Mouse (Mus musculus) adrenal gland (tissue): ENCODE results near the gene Rabl2.

ENCODE experiments used
- intact Hi-C: fragments of 180-260 bp; cut with DNase I; formaldehyde crosslinking; loops from one replicate; pipeline ENCODE4 v1.15.1; 2025
- long read RNA-seq, 2 experiments: library from polyadenylated mRNA; unstranded; transcript quantifications; one replicate each; pipeline ENCODE4 v2.0.0; 2020; ENCODE audit warnings: borderline replicate concordance in 1 of 2; ENCODE audit not compliant: insufficient replicate concordance in 1 of 2

Gene Rabl2
- long read RNA-seq, experiment 1, partial matches to known transcripts: 0 of 5 reads
- long read RNA-seq, experiment 1, other reads (novel, unspliced or antisense): 3 of 5 reads
- long read RNA-seq, experiment 2, transcript Rabl2-201 (9 exons, 1,640 nt): major isoform, 9 of 14 reads
- long read RNA-seq, experiment 2, partial matches to known transcripts: 1 of 14 reads
- long read RNA-seq, experiment 2, other reads (novel, unspliced or antisense): 3 of 14 reads

DNA sequence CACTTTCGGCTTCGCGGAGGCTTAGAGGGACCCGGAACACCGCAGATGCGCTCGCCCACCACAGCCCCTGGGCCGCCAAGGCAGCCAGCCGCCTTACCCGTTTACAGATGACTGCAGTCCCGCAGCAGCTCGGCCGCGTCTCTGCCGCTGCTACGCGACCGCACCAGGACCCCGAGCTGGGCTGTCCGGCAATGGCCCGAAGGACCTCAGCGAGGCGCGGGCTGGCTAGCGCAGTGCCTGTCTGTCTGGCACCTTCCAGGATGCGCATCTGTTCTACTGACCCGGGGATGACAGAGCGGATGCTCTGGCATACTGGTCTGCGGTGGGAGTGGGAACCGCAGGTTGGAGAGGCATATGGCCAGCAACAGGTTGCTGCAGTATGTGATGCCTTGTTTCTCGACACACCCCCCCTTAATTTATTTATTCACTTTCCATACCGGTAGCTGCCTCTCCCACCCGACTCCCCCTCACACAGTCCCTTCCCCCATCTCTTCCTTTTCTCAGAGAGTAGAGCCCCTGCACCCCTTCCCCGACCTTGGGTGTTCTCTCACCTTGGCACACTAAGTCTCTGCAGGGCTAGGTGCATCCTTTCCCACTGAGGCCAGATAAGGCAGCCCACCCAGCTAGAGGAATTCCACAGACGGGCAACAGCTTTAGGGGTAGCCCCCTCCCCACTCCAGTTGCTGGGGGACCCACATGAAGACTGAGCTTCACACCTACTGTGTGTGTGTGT is at the start of gene Rabl2:
Rabl2 (minus strand) TSS at position 201 of the 733 bp plus-strand sequence.
- intact Hi-C loops: no loop called here

DNA sequence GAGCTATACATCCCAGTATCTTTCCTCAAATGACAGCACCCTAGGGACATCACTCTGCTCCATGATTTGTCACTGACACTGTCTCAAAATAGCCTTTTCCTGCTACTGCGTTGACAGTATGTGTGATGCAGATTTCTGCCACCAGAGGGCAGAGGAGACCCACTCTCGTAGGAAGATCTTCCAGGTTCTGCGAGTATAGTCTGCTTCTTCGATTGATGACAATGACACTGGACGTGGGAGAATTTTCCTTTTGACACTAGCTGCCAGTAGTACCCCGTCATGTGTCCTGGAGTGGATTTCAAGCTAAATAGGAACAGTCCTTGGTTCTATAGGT is 31.9 kb upstream of the Rabl2 start:
- intact Hi-C loops: loop anchor here (5.0 kb wide), 1 partner anchor 589 kb away; no protein-coding TSS in a partner anchor

DNA sequence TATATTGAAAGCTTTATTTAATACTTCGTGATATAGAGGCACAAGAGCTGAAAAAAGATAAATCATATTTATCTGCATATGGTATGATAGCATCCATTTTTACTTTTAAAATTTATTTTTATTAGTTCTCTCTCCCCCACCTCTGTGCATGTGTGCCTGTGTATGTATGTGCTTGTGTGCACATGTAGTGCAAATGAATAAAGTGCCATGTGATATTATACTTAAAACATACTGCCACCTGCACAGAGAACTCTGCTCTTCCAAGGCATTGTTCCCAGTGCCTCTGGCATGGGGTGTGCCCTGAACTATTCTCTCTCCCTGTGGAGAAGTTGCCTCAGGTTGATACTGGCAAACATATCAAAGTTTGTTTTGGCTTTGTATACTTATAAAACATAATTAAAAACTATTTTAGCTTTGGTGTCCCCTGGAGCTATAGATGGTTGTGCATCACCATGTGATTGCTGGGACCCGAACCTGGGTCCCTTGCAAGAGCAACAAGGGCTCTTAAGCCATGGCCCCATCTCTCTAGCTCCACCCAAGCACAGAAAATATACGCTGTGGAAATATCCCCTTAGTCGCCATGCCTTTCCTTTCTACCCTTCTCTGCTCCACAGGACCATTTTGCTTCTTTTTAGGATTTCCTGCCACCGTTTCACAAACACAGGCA is 31.4 kb upstream of the Rabl2 start:
- intact Hi-C loops: loop anchor here (5.0 kb wide), 1 partner anchor 589 kb away; no protein-coding TSS in a partner anchor

DNA sequence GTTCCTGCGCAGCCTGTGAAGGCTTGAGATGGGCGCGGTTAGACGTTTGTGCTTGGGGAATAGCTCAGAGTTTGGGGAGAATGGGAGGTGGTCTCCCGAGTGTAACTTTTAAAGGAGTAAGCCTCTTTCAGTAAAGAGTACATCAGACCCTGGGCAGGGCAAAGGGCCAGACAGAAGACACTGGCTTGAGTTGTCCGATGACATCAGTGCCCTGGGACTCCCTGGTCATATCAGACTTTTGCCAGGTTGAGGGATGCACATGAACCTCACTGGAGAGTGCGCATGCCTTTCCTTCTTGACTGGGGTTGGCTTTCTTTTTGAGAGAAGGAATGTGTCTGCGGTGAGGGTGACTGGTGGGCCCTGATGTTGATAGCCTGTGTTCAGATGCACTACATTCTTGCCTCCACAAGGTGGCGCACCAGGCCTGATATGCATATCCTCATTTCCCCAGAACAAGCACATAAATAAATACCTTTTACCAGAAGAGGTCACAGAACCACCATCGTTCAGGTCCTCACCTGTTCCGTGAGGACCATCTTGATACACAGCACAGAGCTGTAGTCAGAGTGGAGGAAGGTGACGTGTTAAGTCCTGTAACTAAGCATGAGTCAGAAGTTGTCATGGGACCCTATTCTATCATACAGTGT is 30.7 kb upstream of the Rabl2 start:
- intact Hi-C loops: loop anchor here (5.0 kb wide), 1 partner anchor 590 kb away; no protein-coding TSS in a partner anchor

DNA sequence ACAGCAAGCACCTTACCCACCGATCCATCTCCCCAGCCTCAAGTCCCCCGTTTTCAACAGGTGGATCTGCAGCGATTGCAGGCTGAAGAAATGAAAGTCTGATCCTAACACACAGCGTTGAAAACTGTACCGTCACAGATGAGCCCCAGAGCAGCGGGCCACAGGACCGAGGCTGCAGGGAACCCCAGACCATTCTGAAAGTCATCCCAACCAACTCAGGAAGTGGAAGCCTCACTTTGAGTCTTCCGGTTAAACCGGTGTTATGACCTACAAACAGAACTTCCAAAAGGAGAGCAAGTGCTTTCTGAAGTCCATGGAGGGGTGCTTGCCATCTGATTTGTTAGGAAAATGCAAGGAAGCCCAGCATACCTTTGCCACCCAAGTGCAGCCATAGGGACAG is 16.2 kb upstream of the Rabl2 start:
- intact Hi-C loops: no loop called here

DNA sequence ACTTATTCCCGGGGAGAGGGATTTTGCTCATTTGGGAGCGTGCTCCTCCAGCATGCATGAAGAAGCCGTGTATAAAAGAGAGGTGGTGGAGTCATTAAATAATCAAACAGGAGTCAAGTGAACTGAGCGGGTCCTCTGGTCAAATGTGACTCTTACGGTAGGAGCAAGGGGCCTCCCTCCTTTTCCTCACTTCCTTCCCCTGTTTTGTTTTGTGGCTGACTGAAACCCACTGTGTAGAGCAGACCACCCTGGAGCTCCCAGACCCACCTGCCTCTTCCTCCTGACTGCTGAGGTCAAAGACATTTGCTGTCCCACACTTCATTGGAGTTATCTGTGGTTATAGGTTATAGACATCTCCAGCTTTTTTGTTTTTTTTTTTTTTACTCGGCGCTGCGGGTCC is 15.8 kb upstream of the Rabl2 start:
- intact Hi-C loops: no loop called here

DNA sequence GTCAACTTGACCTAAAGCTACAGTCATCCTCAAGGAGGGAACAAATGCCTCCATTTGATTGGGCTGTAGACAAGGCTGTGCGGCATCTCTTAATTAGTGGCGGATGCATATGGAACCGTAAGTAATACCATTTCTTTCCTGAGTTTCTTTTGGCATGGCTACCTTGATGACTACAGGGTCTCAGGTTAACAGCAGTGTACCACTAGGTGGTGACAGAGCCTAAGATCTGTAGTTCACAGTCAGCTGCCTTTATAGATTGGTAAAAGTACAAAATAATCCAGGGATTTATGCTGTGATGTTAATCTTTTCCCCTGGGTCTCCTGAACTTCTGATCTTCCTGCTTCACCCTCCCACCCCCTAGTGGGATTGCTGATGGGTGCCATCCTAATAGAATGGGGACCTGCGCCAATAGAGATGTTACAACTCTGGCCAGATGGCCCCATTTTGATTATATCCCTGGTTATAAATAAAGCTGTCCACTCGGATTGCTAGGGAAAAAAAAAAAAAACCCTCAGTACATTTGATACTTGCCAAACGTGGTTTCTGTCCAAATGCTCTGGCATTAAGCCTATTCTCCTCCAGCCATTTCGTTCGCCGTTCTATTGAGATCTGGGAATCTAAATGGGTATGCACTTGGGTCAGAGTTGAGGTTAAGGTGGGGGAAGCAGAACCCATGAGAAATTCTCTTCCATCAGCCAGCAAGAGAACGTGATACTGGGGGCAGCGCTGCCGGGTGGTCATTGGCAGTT is 14.3 kb upstream of the Rabl2 start:
- intact Hi-C loops: no loop called here

DNA sequence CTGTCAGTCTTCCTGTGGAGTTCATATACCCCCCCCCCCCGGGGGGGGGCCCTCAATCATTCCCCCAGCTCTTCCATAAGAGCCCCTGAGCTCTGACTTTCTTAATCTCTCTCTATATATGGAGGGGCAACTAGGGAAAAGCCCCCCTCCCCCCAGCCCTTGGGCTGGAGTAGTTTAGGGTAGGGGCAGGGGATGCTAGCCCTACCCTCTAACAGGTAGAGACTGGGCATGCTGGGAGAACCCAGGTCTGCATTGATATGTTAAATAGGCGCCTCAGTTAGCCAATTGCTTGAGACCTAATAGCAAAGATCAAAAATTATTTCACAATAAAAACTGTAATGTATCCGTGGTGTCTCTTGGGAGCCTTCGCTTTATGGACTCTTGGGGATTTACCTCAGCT is 825 bp upstream of the Rabl2 start:
- intact Hi-C loops: no loop called here

DNA sequence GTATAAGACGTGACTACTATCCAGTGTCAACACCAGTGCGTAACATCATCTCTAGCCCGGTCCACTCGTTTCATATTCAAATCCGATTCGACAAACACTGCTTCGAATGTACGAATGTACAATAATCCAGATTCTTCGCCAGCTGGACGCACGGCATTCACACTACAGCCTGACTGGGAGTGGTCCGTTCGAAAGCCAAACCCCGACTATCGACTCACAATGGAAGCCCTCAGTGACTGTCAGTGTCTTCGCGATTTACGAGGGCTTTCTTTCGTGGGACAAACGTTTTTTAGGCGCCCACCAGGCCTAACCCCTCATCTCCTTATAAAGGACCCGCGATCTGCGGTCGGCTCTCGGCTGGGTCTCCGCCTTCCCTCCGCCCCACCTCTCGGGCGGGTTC is 406 bp downstream of the Rabl2 start:
- intact Hi-C loops: no loop called here

DNA sequence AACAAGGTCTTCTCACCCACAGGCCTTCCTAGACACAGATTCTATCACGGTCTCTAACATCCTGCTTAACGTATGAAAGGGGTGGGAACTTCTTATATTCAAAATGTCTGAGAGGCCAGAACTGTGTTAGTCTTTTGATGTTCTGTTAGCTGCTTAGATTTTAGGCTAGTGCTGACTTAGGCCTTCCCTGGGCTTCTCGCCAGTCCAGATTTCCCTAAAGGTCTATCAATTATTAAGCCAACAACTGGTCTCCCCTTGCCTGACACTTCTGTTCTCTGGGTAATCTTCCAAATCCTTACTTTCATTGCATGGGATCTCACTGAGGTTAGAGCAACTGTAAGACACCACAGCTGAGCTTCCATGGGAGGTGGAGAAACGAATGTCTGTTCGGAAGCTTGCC is 2.6 kb downstream of the Rabl2 start:
- intact Hi-C loops: no loop called here

DNA sequence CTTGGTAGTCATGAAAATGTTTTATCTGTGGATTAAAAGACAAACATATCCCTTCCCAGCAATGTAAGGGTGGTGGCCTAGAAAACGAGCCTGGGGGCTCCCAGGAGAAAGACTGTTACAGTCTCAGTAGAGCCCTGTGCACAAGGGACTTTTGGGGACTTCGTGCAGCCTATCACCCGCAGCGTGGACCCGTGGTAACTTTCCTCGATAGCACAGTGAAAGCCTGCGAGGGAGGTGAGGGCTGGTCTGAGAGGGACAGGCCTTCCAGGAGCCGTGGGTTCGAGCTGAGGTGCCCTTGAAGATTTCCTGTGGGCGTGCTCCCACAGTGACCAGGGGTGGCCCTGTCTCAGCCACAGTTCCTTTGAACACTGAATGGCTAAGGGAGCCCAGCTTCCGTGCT is 6.1 kb downstream of the Rabl2 start:
- intact Hi-C loops: no loop called here

DNA sequence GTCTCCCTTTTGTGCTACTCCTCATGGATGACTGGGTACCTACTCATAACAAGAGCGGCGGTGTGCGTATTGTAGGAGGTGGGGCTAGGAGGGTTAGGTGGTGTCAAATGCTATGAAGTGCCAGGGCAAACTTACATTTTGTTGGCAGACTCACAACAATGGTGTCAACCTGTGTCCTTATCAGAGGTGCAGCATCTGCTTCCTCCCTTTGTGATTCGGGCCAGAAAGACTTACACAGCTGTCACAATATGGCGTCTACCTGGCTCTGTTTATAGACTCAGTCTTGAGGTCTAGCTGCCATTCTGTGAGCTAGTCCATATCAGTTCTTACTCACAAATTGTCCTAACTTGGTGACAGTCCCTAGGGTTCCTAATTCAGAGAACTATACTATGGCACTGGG is 6.6 kb downstream of the Rabl2 start:
- intact Hi-C loops: no loop called here

DNA sequence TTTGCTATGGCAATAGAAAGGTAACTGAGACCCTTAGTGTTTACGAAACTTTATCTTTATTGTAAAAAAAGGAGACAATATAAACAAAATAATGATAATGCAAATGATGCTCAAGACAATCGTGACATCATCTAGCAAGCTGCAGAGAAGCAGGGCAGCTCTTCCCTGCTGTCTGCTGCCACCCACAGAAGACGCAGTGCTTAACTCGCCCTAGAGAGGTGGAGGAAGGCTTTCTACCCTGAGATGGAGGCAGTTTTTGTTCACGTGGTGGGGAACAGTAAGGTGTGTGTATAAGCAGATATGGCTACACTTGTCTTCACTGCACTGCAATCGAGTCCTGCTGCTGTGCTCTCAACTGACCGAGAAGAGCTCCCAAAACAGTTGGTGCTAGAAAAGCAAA is 9.2 kb downstream of the Rabl2 start:
- intact Hi-C loops: no loop called here

DNA sequence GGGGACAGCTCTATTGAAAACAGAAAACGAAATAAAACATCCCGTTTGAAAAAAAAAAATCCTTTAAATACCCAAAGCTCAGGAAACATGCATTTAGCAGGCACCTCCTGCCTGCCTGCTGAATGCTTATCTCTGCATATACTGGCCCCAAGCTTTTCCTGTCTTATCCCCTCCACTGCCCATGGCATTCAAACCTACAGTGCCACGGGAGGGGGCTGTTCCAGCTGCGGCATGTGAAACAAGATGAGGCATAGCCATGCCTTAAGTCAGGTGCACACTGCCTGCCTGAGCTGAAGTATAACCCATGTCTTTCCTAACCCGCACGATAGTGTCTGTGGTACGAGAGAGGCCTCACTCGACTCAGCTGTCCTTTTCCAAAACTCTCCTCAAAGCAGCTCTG is 19.6 kb downstream of the Rabl2 start:
- intact Hi-C loops: no loop called here

DNA sequence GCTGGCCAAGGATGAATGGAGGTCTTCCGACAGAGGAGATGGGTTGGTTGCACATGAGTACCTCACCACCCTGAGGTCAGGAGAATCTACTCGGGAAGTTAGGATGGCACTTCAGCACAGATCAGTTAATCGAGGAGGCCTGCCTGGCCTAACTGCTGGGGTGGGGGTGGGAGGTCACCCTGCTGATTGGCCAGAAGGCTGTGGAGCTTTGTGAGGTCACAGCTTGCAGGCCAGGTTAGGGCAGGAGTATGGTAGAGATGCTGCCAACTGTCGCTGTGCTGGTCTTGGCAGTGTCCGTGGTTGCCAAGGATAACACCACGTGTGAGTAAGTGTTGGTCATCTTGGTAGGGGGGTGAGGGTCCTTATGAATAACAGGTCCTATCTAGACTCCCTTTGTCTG is 23.6 kb downstream of the Rabl2 start, which contains the start of gene Acr:
Acr (plus strand) TSS at position 213 of the 400 bp plus-strand sequence.
- intact Hi-C loops: no loop called here

DNA sequence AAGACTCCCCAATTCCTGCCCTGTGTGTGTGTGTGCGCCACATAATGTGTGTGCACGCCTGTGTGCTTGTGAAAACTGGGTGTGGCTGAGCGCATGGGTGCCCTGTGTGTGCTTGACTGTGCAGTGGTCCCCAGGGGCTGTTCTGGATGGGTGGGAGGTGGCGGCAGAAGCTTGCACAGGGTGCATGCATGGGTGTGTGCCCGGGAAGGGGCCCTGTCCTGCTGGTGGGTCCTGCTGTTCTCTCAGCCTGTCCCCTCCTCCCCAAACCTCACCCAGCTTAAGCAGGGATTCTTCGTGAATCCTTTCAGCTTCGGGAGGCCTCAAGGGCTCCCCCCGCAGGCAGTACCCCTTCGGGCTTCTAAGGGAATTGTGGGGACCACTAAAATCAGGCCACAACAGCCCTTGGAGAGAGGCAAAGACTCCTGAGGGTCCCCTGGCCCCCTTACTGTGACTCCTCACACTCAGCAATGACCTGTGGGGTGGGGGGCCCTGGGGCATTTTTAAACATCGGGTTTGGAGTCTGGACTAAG is 32.5 kb downstream of the Rabl2 start:
- intact Hi-C loops: no loop called here

DNA sequence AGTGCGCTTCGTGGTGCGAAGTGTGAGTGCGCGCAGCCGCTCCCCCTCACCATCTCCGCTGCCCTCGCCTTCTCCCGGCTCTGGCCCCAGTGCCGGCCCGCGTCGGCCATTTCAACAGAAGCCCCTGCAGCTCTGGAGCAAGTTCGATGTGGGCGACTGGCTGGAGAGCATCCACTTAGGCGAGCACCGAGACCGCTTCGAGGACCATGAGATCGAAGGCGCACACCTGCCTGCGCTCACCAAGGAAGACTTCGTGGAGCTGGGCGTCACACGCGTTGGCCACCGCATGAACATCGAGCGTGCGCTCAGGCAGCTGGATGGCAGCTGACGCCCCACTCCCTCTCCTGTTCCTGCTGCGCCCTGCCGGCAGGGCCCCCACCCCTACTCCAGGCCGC is 33.7 kb downstream of the Rabl2 start:
- intact Hi-C loops: no loop called here

DNA sequence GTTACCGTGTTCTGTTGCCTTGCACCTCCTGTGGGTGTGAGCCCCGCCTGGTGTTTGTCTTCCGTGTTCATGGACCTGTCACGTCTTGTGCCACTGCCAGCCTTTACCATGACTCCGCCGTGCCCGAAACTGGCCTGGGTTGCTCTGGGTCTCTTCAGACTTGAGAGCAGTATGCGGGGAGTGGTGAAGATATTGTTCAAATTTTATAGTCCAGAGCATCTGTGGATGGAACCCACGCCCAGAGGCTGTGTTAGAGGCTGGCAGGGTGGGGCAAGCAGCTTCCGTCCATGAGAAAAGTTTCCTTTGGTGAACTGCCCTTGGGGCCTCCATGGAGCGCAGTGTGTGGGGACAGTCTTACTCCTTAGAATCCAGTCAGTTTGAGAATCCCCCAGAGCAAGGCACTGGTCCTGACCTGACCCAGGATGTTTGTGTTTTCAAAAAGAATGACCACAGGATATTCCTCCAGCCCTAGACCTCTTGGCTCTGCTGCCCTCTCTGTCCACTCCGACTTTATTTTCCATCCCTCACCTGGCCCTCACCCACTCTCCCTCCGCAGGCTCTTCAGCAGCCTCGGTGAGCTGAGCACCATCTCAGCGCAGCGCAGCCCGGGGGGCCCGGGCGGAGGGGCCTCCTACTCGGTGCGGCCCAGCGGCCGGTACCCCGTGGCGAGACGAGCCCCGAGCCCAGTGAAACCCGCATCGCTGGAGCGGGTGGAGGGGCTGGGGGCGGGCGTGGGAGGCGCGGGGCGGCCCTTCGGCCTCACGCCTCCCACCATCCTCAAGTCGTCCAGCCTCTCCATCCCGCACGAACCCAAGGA is 34.3 kb downstream of the Rabl2 start:
- intact Hi-C loops: no loop called here

DNA sequence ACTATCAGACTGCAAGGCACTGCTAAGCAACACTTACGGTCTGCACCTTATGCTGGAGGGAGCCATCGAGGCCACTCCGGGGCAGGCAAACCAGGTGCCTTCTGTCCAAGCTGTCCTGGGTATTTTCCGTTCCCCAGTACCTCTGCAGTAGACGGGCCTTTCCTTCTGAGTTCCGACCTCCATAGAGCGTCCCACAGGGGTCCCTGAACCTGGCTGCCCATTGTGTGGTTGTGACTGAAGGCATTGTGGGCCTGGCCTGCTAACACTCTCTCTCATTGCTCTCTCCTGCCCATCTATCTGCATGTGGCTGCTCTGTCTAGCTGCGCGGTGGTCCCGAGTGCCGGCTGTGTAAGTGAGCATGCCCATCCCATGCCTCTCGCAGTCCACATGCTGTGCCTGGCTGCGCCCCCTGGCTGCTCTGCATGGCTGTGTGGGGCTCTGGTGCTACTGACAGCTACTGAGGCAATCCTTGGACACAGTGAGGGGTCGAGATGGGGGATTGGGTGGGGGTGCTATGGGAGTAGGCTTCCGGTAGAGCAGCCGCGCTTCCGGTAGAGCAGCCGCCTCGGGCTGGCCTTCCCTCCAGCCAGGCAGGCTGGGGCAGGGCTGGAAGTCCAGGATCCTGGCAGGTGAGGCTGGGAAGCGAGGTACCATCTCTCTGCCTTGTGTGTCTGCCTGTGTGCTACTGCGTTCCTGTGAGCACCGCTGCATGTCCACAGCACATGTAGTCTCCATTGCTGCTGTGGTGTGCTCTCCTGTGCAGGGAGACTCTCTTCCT is 35.1 kb downstream of the Rabl2 start:
- intact Hi-C loops: no loop called here
